Mouse (Mus musculus): ENCODE results near the gene Rasgrp3.

Rasgrp3 gene

DNA sequence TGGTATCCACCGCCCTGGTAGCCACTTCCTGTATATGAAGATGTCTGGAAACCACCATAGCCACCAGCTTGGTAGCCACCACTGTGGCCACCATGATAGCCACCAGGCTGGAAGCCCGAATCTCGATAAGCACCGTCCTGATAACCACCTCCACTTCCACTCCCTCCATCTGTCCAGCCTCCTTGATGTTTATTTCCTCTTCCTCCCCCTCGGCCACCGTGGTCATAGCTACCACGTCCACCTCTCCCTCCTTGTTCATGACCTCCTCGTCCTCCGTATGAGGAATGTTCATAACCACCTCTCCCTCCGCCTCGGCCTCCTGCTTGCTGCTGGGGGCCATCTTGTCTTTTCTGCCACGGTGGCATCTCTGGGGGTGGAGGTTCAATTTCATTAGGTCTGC lies 102.7 kb downstream of the Rasgrp3 start:
- in situ Hi-C loops (cut with MboI, MseI) = loop anchor here (25.0 kb wide), 2 partner anchors 726 to 801 kb away; no protein-coding TSS in a partner anchor

GRCm38 (mm10) chr17:75539130-75539529 lies 103.4 kb downstream of the Rasgrp3 start:
- in situ Hi-C loops (cut with MboI, MseI) = loop anchor here (25.0 kb wide), 2 partner anchors 727 to 802 kb away; no protein-coding TSS in a partner anchor

GRCm38 (mm10) chr17:75539841-75540240 lies 104.1 kb downstream of the Rasgrp3 start:
- in situ Hi-C loops (cut with MboI, MseI) = loop anchor here (25.0 kb wide), 2 partner anchors 728 to 803 kb away; no protein-coding TSS in a partner anchor

DNA sequence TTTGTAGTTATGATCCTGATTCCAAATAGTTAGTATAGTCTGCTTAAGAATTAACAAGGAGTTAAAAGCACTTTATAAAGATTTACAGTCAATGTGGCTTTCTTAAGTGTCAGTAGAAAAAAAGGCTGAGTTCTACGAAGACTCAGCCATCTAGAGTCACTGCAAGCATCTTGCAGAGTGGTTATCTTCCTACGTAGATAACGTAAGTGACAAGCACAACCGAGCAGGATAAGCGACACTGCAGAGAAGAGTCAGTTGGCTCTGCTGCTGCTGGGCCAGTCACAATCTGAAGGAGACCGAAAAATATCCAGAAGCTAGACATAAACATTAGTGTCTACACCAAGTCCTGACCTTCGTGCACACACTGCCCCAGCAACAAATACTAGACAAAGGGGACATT lies 107.7 kb downstream of the Rasgrp3 start:
- in situ Hi-C loops (cut with MboI, MseI) = loop anchor here (25.0 kb wide), 2 partner anchors 731 to 806 kb away; no protein-coding TSS in a partner anchor

GRCm38 (mm10) chr17:75544262-75544661 lies 108.6 kb downstream of the Rasgrp3 start:
- in situ Hi-C loops (cut with MboI, MseI) = loop anchor here (25.0 kb wide), 2 partner anchors 732 to 807 kb away; no protein-coding TSS in a partner anchor

DNA sequence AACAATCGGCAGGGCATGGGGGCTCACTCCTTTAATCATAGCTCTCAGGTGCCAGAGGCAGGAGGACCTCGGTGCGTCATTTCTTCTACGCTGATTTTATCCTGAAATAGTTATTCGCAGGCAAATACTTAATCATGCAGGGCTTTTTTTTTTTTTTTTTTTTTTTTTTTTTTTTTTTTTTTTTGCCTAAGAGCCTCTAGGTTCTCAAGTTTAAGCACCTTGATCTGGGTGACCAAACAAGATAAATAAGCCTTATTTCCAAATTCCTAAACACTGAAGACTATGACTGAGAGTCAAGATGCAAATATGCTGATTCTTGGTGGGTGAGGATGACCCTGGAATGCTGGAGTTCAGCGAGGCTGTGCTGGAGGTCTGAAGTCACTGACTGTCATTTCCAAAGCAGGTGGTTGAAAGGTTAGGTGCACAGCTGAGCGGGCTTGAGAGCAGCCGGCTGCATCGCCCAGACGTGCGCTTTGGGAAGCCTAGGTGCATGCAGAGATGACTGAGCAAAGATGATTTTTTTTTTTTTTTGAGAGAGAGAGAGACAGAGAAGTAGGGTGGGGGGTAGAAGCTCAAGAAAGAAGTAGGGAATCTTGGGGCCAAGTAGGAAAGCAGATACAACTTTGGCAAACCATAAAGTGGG lies 115.2 kb downstream of the Rasgrp3 start:
- in situ Hi-C loops (cut with MboI, MseI) = no loop called here

DNA sequence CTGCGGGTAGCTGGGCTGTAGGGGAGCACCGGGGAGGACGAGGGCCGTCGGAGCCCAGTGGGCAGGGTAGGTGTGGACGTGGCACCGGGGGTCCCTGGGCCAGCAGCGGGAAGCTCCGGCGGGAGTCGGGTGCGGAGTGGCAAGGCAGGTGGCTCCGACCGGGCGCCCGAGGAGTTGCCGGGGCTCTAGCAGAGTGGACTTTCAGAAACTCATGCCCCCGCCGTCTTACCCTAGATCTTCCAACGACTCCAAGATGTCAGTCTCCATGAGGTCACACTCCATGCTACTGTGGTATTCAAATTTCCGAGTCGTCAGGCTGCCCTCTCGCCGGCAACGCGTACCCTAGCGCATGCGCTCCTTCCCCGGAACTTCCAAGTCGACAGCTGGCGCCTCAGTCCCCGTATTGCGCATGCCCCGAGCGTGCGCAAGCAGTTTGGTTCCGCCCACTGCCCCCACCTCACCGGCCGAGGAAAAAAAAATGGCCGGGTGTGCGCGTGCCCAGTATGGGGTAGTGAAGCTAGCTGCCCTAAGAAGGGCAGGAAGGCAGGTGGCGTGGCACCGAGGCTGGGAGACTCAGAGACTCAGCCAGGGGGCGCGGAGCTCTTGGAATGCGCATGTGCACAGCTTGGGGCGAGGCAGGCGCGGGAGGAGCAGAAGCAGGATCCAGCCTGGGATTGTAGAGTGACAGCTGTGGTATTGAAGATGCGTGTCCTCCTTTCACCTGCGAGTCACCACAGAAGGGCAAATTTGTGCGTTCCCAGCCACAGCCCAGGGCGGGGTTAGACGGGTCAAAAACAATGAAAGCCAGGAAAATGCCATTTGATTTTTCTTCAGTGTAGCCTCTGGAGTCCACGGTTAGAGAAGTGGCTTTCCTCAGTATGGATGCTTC lies 116.1 kb downstream of the Rasgrp3 start, which contains the start of gene Fam98a:
Gene Fam98a, minus strand, starts transcription at position 435 of the 889 bp plus-strand sequence.
- in situ Hi-C loops (cut with MboI, MseI) = no loop called here

- in situ Hi-C loops (cut with MboI, MseI) = no loop called here
Observed at GRCm38 (mm10) chr17:75557031-75557430, 121.3 kb downstream of the Rasgrp3 start.

- in situ Hi-C loops (cut with MboI, MseI) = no loop called here
Observed at GRCm38 (mm10) chr17:75558041-75558440, 122.3 kb downstream of the Rasgrp3 start.

DNA sequence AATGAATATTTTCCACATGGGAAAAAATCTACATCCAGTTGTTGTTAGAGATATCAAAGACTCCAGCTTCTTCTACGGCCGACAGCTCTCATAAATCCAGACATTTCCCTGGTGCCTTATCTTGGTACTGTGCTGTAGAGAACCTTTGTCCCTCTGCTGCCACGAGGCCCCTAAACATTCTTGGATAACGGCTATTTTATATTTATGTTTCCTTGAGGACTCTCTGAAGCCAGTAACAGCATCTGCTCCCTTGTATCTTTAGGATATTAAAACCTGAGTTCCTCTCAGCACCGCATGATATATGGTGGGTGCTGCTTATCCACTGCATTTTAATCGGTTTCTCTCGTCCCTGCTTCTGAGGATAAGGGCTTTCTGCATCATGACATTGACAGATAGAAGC lies 139.9 kb downstream of the Rasgrp3 start:
- in situ Hi-C loops (cut with MboI, MseI) = no loop called here

All from T-helper 1 cell (primary cell).